Mouse (Mus musculus): ENCODE data around the gene Def8.
"Not testable (repeated sequence)": the region's sequence is repeated elsewhere in the genome, so short reads cannot be mapped to it uniquely, and the experiment has no call there.

Gene Def8

DNA sequence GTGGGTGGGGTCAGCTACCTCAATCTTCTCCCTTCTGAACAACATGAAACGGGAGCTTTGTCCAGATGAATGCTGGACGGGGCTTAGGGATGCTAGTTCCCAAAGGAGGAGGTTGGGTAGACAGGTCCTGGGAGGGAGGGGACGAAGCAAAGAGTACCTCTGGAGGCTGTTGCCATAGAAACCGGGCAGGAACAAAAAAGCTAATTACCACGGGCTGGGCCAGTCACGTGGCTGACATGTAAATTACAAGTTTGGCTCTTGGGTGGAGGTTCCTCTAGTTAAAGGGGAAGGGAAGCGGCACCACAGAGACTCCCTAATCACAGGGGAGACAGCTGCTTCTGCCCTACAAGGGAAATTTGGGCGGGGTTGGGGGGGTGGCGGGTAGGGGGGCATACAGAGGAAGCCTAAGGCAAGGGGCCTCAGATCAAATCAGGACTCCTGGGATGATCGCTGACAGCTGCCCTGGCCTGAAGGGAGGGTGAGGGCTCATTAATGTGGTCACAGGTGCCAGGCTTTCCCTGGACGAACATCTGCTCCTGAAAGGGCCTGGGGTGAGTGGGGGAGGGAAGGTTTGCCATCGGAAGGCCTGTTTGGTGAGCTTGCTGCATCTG is 10.7 kb upstream of the Def8 start:
- DNase-seq (ENCODE audit: extremely low read depth, insufficient read length, low spot score): no peak

DNA sequence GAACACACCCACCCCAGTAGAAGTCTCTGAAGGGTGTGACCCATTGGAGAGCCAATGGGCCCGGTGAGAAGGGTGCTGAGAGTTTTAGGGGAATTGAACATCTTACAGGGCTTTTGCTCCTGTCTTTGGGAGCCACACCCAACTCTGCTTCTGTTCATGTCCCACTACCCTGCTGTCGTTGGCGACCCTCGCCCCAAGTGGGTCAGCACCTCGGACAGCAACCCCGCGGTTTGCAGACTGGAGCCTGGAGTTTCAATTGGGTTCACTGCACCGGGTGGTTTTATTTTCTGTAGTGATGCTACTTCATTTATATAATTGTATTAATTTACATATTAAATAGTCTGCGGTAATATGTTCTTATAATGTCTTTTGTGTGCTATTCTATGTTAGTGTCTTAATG is 9.1 kb upstream of the Def8 start:
- no peak for DNase-seq (ENCODE audit: extremely low read depth, insufficient read length, low spot score)

DNA sequence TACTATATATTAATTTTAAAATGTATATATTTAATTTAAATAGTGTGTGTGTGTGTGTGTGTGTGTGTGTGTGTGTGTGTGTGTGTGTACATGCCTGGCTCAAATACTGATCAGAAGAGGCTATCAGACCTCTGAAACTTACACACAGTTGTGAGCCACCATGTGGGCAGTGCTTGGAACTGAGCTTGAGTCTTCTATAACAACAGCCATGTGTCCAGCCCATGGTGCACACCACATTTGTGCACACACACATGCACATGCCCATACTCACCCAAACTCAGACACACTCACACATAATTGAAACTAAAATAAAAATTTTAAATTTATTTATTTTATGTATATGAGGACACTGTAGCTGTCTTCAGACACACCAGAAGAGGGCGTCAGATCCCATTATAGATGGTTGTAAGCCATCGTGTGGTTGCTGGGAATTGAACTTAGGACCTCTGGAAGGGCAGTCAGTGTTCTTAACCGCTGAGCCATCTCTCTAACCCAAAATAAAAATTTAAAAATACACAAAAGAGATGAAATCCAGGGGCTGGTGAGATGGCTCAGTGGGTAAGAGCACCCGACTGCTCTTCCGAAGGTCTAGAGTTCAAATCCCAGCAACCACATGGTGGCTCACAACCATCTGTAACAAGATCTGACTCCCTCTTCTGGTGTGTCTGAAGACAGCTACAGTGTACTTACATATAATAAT is 8.2 kb upstream of the Def8 start:
- DNase-seq (ENCODE audit: extremely low read depth, insufficient read length, low spot score): not testable (repeated sequence)

DNA sequence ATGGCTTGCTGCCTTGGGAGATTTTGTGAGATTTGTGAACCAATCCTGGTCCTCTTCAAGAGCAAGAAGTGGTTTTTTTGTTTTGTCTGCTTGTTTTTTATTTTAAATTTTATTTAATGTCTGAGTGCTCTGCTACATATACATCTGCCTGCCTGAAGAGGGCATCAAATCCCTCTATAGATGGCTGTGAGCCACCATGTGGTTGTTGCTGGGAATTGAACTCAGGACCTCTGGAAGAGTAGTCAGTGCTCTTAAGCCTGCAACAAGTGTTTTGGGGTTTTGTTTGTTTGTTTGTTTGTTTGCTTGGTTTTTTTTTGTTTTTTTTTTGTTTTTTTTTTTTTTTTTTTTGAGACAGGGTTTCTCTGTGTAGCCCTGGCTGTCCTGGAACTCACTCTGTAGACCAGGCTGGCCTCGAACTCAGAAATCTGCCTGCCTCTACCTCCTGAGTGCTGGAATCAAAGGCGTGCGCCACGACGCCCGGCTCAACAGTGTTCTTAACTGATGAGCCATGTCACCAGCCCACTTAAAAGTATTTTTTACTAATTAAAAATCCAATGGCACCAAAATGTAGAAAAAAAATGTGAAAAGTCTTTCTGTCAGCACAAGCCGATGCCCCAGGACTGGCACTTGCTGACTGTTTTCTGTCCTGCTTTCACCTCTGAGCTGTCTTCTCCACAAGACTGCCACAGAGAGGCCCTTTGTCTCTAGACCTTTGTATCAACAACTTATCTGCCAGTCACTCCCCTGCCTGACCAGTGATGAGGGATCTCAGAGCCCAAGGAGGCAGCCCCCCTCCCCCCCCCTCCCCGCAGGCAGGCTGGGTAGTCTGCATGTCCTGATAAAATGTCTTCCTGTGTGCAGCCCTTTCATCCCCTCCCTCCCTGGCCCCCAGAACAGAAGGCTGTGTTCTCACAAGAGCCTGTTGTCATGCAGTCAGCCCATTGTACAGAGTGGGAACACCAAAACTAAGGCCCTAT is 7.1 kb upstream of the Def8 start:
- peak; percentile 33 for DNase-seq (ENCODE audit: extremely low read depth, insufficient read length, low spot score)

DNA sequence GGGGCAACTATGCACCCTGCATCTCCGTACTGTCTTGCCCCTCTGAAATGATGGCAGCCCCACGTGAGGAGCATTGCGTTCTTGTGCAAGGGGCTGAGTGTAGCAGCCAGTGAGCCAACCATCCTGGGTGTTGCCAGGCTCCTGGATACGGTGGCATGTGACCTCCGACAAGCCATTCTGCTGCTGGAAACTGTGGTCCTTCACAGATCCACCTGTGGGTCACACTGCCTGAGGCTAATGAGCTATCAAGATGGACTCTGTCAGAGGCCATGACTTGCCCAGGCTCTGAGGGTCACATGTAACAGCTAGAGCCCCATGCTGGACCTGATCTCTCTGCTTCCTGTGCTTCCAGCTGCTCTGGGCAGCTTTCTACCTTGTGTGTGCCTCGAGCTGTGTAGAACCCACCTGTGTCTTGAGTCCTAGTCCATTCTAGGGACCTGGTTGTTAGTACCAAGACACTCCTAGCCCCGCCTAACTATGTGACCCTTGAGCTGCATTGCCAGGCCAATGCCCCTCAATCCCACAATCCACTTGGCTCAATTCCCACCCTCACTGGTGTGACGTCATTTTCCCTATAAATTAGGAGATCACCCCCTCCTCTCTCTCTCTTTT is 6.3 kb upstream of the Def8 start:
- no peak for DNase-seq (ENCODE audit: extremely low read depth, insufficient read length, low spot score)

DNA sequence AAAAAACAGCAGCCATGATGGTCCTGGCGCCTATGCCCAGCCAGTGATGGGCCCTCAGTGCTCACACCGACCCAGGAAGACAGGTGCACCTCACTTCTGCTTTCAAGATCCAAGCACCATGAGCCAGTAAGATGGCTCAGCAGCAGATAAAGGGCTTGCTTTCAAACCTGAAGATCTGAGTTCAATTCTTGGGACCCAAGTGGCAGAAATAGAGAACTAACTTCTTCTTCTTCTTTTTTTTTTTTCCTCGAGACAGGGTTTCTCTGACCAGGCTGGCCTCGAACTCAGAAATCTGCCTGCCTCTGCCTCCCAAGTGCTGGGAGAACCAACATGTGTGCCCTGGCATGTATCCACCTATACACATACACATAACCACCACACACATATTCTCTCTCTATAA is 3.6 kb upstream of the Def8 start:
- no peak for DNase-seq (ENCODE audit: extremely low read depth, insufficient read length, low spot score)

DNA sequence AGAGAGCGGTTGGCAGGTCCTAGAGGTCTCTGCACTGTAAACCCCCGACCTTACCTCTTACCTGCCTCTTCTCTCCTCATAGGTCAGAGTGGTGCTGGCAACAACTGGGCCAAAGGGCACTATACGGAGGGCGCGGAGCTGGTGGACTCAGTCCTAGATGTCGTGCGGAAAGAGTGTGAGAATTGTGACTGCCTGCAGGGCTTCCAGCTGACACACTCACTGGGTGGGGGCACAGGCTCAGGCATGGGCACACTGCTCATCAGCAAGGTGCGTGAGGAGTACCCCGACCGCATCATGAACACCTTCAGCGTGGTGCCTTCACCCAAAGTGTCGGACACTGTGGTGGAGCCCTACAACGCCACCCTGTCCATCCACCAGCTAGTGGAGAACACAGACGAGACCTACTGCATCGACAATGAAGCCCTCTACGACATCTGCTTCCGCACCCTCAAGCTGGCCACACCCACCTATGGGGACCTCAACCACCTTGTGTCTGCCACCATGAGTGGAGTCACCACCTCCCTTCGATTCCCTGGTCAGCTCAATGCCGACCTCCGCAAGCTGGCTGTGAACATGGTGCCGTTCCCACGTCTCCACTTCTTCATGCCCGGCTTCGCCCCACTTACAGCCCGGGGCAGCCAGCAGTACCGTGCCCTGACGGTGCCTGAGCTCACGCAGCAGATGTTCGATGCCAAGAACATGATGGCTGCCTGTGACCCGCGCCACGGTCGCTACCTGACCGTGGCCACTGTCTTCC is 2.6 kb upstream of the Def8 start:
- no peak for DNase-seq (ENCODE audit: extremely low read depth, insufficient read length, low spot score)

DNA sequence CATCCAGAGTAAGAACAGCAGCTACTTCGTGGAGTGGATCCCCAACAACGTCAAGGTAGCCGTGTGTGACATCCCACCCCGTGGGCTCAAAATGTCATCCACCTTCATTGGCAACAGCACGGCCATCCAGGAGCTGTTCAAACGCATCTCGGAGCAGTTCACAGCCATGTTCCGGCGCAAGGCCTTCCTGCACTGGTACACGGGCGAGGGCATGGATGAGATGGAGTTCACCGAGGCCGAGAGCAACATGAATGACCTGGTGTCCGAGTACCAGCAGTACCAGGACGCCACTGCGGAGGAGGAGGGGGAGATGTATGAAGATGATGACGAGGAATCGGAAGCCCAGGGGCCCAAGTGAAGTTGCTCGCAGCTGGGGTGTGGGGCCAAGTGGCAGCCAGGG is 2.0 kb upstream of the Def8 start:
- DNase-seq (ENCODE audit: extremely low read depth, insufficient read length, low spot score): no peak

DNA sequence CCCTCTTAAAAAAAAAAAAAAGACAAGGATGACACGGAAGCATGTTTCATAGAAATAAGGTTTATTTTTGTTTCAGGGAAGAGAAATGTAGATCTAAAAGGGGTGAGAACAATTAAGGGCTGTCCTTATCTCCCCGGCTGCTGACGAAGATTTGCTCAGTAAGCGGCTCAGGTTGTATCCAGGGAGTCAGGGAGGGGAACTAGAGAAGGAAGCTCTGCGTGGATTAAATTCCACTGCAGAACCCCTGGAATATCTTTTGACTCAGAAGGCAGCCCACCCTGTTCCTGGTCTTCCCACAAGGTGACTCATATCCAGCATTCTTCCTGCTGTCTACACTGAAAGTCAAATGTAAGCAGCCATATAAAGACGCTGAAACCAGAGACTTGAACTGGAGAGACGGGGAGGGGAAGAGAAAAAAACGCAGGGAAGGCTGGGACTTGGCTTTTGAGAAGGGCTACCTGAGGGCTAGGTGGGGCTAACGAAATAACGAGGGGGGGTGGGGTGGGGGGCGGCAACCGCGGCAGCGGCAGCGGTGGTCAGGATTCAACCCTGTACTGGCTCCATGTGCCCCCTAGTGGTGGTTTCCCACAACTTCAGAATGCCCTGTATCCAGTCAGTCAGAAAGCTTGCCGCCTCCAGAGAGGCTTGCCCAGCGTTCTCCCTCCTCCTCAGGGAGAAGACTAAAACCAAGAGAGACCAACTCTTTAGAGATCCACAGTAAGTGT is 1.1 kb upstream of the Def8 start:
- peak; percentile 60 for DNase-seq (ENCODE audit: extremely low read depth, insufficient read length, low spot score)

DNA sequence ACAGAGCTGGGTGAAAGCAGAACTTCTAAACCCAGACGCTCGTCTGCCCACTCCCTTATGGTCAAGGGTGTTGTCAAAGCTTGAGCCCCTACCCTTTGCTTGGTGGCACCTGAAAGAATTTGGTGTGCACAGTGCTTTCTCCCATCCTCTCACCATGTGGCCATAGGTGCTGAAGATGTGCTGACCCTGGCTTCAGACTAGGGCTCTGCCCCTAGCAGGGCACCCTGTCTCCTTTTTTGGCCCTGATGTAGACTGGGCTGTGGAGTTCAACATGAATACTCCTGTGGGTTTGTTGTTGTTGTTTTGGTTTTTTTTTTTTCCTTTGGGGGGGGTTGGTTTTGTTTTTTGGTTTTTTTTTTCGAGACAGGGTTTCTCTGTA is 557 bp upstream of the Def8 start:
- no peak for DNase-seq (ENCODE audit: extremely low read depth, insufficient read length, low spot score)

DNA sequence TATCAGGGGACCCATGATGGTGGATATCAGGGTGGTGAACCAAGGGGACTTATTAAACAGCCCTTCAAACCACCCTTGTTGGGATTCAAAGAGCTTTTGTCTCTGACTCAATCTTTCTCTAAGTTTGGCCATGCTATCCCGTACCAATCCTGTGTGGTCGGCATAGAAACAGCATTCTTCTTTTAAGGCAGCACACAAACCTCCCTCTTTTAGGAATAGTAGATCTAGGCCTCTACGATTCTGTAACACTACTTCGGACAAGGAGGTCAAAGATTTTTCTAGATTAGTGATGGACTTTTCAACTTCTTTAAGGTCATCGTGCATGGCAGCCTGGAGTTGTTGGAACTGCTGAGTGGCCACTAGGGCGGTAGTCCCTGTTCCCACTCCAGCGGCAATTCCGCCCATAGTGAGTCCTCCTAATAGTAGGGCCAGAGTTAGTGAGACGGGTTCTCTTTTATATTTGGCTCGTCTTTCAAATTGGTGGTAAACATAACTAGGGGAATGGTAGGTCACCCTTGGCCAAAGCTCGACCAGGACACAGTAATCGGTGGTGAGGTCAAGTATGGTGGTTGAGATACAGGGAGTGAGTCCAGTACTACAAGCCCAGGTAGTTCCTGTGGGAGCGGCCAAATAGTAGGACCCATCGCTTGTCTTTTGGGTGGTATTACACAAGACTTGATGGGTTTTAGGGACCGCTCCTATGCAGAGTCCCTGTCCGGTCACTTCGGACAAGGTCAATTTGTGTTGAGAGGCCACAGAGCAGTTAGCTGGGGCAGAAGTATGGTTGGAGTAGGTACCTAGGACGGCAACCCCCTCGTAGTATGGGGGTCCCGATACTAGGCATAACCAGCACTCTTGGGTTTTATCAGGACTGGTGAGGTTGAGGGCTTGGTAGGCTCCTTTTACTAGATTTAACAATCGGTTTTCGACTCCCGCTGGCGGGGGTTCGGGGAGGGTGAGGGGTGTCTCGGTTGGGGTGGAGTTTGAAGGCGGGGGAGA is 3.5 kb downstream of the Def8 start:
- DNase-seq (ENCODE audit: extremely low read depth, insufficient read length, low spot score): no peak

DNA sequence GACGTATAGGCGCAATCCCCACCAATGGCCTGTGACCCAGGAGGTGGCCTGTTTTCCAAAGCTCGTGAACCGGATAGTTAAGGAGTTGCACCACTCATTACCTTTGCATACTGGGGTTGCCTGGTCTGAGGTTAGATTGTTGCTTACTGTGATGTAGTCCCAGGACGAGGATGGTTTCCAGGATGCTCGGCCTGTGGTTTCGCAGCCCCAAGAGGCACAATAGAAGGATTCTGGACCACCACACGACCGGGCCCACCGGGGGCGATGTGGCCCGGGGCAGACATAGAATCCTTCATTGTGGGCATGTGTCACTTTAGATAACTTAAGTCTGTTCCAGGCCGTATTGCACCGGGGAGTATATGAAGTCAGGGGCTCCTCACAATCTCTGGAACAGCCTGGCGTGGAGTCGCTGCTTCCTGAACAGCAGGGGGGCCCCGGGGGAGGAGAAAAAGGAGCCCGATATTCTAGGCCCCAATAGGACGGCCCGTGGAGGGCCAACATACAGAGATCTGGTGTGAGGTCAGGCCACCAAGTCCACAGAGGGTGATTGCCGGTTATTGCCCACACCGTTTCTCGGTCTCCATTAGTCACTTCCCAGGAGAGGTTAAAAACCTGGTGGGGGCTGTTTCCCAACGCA is 4.4 kb downstream of the Def8 start:
- DNase-seq (ENCODE audit: extremely low read depth, insufficient read length, low spot score): no peak

DNA sequence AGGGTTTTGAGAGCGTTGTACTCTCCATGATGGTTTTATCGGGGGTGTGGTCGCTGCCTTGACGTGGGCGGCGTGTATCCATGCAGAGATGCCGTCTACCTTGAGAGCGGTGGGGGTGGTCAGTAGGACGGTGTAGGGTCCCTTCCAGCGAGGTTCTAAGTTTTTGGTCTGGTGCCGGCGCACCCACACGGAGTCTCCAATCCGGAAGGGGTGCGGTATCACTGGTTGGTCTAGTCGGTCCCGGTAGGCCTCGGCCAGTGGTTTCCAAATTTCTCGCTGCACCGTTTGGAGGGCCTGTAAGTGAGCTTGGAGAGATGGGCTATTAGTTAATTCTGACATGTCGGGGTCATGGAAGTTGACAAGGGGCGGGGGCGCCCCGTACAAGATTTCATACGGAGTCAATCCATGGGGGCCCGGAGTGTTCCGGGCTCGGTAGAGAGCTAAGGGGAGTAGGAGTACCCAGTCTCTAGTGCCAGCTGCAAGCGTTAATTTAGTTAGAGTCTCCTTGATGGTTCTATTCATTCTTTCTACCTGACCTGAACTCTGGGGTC is 5.1 kb downstream of the Def8 start:
- DNase-seq (ENCODE audit: extremely low read depth, insufficient read length, low spot score): no peak

DNA sequence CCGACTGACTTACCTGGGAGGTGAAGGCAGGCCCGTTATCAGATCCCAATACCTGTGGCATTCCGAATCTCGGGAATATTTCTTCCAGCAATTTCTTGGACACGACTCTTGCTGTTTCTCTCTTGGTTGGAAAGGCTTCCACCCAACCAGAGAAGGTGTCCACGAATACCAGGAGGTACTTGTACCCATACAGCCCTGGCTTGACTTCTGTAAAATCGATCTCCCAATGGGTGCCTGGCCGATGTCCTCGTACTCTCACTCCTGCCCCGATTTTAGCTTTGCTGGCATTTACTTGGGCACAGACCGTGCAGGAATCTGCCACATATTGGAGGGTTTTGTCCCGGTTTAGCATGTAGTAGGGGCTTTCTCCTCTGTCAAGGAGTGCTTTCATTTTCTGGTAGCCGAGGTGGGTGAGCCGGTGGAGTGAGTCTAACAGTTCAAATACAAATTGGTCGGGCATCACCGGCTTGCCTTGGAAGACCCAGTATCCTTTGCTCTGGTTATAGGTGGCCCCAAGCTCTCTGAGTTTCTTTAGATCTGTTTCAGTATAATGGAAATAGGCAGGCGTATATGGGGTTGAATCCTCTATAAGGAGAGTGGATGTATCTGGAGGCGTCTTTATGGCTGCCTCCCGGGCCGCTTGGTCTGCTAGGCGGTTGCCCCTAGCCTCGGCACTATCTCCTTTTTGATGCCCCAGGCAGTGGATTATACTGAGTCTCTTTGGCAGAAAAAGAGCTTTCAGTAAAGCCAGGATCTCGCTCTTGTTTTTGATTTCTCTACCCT is 5.8 kb downstream of the Def8 start:
- no peak for DNase-seq (ENCODE audit: extremely low read depth, insufficient read length, low spot score)

DNA sequence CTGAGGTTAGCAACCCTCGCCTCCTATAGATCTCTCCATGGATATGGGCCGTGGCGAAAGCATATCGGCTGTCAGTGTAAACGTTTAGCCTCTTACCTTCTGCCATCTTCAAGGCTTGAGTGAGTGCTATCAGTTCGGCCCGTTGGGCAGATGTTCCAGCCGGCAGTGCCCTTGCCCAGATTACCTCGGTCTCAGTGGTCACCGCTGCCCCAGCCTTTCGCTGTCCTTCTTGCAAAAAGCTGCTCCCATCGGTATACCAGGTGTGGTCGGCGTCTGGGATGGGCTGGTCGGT is 6.3 kb downstream of the Def8 start:
- not testable (repeated sequence) for DNase-seq (ENCODE audit: extremely low read depth, insufficient read length, low spot score)

DNA sequence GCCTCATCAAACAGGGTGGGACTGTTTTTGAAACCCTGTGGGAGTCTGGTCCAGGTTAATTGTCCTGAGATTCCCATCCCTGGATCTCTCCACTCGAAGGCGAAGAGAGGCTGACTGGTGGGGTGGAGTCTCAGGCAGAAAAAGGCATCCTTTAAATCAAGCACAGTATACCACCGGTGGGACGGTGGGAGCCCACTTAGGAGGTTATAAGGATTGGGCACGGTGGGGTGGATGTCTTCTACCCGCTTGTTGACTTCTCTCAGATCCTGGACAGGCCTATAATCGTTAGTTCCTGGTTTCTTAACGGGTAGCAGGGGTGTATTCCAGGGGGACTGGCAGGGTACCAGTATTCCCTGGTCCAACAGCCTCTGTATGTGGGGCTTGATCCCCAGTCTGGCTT is 7.6 kb downstream of the Def8 start:
- DNase-seq (ENCODE audit: extremely low read depth, insufficient read length, low spot score): not testable (repeated sequence)

DNA sequence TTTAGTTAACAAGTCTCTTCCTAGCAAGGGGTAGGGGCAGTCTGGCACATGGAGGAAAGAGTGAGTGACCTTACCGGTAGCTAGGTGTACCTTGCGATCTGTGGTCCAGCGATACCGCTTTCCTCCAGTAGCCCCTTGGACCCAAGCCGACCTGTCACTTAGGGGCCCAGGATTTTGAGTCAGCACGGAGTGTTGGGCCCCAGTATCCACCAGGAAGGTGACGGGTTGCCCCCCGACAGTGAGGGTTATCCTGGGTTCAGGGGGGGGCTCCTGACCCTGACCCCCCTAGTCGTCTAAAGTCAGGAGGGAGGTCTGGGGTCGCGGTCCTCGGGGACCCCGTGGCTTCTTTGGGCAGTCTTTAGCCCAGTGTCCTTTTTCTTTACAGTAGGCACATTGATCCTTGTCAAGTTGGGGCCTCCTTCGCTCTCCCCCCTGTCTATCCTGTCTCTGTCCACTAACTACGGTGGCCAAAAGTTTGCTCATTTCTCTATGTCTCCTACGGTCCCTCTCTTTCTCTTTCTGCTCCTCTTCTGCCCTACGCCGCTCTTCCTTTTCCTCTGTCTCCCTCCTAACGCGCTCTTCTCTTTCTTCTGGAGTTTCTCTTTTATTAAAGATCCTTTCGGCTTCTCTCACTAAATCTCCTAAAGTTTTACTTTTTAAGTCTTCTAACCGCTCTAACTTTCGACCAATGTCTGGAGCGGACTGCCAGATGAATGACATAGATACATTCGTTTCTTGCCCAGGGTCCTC is 8.5 kb downstream of the Def8 start:
- DNase-seq (ENCODE audit: extremely low read depth, insufficient read length, low spot score): no peak
